Mouse (Mus musculus): Measurements from ENCODE around the gene Wfikkn1.

The Wfikkn1 gene

DNA sequence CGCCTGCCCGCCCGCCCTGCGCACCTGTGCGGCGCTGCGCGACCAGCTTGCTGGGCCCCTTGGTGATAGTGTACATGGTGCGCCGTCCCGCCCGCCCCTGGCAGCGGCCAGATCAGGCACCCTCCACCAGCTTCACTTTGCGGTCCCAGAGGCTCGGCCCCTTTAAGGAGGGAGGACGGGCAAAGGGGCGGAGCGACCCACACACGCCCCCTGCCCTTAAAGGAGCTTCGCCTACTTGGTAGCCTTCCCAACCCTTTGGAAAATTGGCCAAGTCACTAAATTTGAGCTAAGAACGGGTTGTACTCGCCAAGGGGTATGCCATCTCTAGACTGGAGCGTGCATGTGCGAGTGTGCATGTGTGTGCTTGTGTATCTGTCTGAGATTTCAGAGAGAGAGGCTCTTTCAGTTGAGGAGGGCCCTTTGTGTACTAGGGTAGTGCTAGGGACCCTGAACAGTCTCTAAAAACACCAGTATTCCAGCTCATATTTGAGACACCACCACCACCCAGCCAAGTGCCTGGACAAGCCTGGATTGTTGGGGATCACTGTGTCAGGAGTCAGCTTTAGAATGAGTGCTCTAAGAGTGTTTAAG, 12.0 kb downstream of the Wfikkn1 start, which contains the start of gene Mcrip2:
TSS of gene Mcrip2 (minus strand) at position 164 of the 591 bp plus-strand sequence.
- peak; percentile 89 for DNase-seq (ENCODE audit: low spot score)

DNA sequence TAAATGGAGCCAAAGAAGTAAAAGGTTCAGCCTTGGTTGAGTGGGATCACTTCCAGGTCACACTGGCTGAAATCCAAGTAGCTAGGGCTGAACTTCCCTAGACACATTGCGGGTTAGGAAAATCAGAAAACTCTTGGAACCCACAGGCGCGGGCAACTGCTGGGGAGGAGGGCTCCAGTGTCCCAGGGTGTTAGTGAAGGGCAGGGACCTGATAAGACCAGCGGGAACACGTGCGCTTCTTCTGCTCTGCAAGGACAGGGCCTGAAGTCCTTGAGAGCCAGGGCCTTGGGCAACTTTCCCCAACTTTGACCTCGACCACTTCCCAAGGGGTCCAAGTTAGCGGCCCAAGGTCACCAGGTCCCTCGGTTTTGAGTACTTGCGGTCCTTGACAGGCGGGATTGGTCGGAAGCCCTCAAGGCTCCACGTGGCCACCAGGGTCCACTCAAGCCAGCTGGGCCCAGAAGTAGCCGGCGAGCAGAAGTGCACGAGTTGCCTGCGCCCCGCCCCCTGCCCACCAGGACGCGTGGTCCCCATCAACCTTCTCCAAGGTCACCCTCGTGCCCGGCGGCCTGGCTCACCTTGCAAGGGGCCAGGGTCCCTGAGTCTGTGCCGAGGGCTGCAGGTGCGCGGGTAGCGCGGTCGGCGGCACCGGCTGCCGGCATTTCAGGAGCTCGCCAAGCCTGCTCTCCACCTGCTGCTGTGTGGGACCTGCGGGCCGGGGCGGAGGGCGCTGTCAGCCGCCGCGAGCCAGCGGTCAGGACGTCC, 12.6 kb downstream of the Wfikkn1 start:
- DNase-seq (ENCODE audit: low spot score): peak; percentile 65

DNA sequence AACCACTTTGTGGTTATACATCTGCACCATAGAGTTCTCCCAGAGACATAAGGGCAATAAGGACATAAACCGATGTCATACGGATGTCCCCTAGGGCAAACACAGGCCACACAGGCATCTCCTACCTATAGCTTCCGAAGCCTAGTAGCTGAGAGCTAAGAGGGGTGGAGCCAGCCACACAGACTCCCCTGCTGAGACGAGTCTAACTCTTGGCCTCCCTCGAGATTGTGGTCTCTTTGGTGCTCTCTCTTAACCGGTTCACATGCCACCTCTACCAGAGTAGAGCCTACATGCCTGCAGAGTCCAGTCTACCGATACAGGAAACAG, 13.2 kb downstream of the Wfikkn1 start:
- peak; percentile 35 for DNase-seq (ENCODE audit: low spot score)

DNA sequence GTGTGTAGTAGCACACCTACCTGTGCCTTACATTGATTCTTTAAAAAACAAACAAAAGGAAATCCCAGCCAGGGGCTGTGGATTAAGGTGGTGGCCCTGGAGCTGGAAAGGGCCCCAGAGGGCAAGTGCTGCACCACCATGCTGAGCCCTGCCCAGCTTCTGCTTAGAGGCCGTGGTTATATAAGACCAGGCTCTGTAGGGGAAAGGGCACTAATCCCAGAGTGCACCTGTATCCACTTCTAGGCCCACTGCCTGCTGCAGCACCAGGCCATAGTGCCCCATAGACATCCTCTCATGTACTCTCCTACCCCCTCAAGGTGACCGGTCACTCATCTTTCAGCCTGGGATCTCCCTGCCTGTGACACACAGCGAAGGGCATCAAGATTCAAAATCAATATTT, 14.5 kb downstream of the Wfikkn1 start:
- no peak for DNase-seq (ENCODE audit: low spot score)

DNA sequence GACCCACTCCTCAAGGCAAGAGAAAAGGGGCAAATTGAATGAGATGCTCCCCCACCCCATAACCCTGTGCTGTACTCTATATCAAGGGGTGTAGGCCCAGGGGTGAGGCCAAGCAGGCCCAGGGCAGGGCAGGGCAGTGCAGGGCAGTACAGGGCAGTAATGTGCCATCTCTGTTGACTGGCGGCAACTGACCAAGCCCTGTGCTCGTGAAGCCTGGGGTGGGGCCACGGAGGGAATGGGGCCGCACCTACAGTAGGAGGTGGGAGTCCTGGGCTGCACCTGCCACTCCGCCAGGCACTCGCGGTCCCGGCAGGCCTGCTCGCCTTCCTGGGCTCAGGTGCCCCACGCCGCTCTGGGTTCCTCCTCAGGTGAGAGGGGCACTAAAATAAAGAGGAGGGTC, 15.4 kb downstream of the Wfikkn1 start:
- DNase-seq (ENCODE audit: low spot score): no peak

DNA sequence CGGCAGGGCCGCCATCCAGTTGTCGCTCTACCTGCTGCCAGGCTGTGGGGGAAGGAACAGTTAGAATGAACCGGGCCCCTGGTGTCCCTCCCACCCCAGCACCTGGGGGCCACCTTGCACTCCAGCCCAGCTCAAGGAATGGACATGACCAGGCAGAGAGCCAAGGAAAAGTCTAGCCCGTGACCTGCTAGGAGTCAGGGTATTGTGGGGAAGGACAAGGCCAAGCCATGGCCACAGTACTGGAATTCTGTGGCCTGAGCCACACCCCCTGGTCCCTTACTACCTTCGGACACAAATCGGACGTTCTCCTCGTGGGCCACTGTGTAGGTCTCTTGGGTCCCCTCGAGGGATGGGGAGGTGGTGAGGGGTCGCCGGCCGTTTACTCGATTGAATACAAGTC, 16.3 kb downstream of the Wfikkn1 start:
- DNase-seq (ENCODE audit: low spot score): no peak

DNA sequence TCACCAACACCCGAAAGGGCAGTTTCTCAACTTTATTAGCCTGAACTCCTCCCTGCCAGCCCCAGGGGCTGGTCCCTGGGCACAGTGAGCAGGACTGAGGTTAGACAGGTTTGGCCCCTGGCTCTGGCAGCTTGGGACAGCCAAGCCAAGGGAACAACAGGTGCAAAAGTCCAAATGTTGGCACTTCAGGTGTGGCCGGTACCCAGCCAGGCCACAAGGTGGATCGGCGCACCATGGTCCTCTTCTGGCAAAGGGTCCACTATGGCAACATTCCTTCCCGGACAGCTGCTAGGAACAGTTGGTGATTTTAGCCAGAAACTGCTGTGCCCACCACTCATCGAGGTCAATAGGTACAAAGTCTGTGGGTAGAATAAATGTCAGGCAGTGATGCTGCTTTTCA, 17.0 kb downstream of the Wfikkn1 start:
- no peak for DNase-seq (ENCODE audit: low spot score)

DNA sequence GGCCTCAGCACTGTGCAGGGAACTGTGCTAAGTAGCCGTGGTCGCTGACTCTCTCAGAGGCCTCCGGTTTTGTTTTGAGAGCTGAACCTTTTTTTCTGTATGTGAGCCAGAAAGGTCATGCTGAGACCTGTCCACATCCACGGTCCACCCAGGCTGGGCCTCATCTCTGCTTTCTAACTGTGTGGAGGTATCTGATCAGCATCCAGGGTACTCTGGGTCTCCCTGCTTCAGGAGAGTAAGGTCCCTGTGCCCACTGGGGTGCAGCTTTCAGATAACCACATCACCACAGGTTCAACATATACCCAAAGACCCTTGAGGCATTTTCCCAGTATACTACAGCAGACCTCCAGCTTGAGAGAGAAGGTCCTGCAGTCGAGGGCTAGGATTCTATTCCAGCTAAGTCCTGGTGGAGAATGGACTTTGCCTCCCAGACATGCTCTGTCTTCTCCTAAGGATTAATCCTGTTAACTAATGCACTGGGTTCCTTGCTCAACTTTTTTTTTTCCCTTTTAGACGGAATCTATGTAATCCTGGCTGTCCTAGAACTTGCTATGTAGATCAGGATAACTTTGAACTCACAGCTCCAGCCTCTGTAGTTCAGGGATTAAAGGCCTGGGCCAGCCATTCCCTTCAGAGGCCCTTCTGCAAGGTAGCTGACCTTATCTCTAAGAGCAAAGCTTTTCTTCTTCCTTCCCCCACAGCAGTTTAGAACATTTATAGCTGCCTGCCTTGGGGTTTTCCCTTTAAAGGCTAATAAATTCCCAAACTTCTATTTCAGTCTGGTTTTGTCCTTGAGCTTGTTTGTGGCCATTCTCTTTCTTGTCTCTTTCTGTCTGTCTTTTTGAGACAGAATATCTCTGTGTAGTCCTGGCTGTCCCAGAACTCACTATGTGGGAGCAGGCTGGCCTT, 18.7 kb downstream of the Wfikkn1 start:
- DNase-seq (ENCODE audit: low spot score): no peak

DNA sequence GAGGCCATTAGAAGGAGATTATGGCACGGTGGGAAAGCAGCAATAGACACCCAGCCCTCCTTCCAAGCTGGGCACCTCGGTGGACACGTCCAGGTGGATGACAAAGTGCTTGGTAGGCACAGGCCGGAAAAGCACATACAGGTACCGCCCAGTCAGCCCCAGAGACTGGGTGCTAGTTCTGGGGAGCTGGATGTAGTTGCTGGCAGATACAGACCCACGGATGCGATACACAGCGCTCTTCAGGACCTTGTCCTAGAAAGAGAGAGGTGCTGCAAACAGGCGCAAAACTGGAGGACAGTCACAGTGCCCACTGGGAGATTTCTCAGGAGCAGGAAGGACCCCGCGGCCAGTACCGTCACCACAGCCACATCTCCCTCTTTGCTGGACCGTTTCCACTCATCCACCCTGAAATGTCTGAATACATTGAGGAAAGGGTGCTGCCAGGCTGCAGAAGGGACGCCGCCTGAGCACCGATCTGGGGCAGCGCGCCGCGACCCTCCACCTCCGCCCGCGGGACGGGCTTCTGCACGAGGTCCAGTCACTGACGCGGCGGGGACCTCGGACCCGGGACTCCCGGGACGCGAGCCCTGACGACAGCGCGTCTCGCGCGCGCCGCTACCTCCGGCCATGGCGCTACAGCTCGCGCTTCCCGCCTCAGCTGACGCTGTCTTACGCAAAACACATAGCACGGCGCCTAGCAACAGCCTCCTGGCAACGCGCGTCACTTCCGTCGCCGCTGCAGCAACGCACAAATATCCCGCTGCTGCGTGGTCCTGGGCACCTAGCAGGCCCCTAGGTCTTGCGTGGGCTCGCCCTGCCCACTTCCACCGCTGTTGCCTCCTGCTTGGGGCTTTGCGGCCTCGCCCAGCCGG, 19.6 kb downstream of the Wfikkn1 start, which contains the start of gene Wdr90:
TSS of gene Wdr90 (minus strand) at position 670 of the 872 bp plus-strand sequence.
- peak; percentile 95 for DNase-seq (ENCODE audit: low spot score)

DNA sequence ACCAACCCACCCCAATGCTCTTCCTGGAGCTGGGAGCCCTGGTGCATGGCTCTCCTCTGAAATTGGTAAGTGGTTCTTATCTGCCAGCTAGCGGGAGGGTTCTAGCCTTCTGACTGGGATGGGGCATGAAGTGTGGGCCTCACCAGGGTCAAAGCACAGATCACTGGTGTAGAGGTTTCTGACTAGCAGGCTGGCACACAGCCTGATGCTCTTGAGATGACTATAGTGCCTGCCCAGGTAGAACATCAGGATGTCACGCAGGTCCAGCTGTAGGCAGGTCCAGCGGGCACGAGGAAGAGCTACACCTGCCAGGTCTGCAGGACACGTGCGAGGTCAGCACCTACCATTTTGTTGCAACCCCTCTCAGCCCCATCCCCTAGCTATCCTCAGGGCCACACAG, 20.4 kb downstream of the Wfikkn1 start:
- DNase-seq (ENCODE audit: low spot score): no peak

DNA sequence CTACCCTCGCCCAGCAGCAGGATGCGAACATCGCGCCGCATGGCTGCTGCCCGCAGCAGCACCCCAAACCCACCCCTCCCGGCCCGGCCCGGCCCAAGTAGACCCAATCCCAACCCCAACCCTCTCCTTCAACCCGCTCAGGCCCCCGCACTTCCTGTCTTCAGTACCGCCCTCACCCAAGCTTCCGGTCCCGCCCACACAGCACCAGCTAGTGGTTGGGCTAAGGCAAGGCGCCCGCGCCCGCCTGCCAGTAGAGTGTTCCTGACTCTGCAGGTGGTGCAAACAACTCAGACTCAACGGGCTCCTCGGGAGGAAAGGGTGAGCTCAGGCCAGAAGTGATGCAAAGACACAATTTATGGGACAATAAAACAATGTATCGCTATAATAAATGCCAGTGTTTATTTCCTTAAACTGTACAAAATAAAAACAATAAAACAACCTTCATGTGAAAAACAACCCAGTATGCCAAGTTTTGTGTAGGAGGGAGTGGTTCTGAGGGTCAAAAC, 36.2 kb downstream of the Wfikkn1 start, which contains the start of gene Rhot2:
TSS of gene Rhot2 (minus strand) at position 456 of the 506 bp plus-strand sequence.
- DNase-seq (ENCODE audit: low spot score): peak; percentile 97

DNA sequence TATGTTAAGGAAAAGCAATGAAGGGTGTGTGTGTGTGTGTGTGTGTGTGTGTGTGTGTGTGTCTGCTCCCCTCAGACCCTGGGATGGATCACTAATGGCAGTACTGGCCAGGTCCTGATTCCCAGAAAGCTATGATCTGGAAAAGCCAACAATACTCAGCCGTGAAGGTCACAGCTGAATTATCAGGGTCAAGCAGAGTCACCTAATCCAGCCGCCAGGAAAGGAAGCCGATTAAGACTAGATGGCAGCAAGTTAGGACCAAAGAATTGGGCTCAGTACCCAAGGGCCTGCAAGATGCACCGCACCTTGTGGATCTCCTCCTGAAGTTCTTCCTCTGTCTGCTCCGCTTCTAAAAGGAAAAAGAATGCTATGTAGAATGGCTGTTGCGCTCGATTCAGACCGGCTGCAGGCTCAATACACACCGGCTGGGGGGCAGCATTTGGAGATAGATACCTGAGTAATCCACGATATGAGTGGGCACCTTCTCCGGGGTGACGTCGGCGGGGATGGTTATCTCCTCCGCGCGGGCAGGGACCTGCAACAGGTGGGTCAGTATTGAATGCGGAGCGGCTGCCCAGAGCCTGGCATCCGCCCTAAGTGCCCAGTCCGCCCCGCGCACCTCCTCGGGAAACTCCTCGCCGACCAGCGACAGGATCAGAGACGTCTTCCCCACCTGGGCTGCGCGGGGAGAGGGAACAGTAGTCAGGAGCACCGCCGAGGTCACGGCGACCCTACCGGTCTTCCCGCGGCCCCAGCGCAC, 36.8 kb downstream of the Wfikkn1 start:
- peak; percentile 14 for DNase-seq (ENCODE audit: low spot score)

DNA sequence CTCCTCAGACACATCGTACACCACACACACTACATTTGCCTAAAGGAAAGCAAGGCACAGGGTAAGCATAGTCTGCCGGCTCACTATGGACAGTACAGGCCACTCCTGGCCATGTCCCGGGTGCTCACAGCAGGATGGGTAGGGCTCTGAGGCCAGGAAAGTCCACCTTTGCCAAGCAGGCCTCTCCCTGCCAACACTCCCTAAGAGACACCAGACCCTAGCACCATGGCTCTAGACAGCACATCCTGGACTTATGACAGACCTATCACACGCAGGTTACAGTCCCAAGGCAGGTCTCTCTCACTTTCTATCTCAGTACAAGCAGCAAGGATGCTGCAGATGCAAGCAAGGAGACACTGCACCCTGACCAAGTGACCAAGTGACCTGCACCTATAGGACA, 37.5 kb downstream of the Wfikkn1 start:
- no peak for DNase-seq (ENCODE audit: low spot score)

DNA sequence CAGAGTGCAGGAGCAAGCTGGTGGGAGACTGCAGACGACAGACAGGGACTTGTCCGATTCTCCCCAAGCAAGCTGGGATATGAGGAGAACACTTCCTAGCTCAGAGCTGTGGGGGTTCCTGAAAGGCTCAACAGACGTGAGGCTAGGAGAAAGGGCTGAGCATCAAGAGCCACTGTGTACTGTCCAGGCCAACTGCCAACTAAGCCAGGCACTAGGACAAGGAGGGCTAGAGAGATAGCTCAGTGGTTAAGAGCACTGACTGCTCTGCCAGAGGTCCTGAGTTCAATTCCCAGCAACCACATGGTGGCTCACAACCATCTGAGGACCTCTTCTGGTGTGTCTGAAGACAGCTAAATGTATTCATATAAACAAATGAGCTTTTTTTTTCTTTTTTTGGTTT, 38.1 kb downstream of the Wfikkn1 start:
- DNase-seq (ENCODE audit: low spot score): no peak

DNA sequence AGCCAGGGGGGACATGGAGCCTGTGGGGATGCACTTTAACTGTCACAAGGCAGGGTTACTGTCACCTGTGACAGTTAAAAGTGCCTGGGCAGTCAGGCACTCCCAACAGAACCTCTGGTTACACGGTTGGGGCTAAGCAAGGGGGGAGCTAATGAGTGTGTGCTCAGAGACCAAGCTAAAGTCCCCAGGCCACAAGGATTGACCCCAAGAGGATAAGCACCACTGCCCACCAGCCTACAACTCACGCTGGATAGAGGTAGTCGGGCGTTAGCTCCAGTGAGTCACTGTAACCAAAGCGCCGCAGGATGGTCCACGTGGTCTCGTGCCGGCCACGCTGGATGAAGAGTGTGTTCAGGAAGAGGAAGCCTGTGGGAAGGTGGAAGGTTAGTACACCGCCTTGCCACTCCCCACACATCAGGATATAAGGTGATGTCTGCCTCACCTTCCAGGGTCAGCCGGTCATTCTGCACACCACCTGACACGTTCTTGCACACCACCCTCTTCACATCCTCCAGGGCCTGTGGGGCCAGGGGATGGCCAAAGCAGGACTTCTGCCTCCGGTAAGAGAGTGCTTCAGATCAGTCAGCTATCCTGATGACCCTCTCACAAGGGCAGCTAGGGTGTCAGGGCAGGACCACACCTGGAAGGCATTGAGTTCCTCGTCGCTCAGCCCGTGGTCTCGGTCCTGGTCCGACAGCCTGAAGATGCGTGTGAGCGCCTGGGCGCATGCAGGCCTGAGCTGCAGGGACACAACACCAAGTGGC, 39.4 kb downstream of the Wfikkn1 start, which contains the start of gene Gm20683:
TSS of gene Gm20683 (minus strand) at position 647 of the 764 bp plus-strand sequence.
- no peak for DNase-seq (ENCODE audit: low spot score)

DNA sequence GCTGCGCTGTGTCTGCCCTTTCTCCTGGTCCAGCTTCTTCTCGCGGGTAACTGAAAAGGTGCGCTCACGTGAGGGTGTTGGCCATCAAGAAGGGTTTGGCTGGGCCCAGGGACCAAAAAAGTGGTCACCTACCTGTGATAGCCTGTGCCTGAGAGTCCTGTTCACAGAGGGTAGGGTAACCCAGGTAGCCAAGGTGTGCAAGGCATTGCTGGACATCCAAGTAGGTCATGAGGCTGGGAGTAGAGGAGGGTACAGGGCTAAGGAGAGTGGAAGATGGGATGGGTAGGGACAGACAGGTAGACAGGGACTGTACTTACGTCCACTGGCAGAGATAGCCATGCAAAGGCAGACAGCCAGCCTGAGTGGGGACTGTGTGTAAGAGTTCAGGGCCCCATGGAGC, 40.1 kb downstream of the Wfikkn1 start:
- DNase-seq (ENCODE audit: low spot score): no peak

DNA sequence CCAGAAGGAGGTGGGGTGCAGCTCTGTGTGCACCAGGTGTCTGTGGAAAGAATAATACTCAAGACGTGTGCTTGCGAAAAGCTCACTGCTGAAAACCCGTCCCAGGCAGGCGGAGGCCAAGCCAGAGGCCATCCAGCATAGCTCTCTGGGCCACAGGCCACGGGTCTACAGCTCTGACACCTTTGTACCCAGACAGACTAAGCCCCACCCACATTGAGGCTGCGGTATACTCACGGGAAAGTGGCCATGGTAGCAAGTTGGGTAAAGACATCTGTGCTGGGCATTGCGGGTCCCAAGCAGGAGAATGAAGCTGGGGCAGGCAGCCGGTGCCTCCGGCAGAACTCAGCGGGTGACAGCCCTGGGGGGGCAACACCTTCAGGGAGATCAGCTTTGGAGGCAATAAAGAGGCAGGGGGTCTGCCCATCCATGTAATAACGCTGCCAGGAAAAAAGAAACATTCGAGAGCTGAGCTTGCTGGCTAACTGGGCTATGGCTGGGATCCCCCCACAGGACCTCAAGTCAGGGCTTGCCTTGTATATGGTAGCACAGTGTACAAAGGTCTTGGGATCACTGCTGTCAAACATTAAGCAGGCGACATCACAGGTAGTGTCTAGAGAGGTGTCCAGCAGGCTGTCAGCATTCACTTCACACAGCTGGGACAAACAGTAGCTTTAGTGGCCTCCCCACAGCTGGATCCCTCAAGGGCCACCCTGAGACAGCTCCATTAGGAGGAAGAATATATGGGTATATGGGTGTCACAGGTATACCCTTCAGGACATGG, 41.0 kb downstream of the Wfikkn1 start:
- no peak for DNase-seq (ENCODE audit: low spot score)

DNA sequence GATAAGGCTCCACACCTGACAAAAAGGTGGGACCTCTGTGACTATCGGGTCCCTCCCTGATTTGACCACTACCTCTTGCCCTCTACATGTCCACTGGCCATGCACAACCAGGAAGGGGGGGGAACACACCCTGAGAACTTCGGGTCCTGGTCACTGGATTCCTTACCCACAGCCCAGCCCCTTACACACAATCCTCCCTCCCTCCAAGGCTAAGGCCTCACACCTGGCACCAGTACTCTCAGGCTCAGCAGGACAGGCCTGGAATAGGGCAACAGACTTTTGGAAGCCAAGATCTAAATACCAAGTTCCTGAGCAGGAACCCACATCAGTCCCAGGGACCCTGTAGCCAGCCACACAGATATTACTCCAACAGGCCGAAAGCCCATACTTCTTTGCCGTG, 41.8 kb downstream of the Wfikkn1 start:
- DNase-seq (ENCODE audit: low spot score): no peak

DNA sequence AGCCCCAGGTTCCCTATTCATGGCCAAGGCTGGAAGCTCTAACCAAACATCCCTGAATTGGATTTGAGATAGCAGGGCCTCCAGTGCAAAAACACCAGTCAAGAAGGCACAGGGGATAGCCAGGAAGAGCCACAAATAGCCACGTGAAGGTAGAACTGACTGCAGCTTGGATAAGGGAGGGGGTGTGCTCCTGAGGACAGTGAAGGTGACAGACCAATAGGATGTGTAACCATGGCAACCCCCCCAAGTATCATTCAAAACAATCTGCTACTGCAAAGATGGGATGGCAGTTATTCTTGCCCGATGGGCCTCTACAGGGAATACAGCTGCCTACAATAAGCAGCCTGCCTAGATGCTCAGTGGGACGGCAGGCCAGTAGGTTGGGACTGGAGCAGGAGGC, 43.1 kb downstream of the Wfikkn1 start:
- DNase-seq (ENCODE audit: low spot score): no peak
